Mouse (Mus musculus) granulocyte monocyte progenitor cell, adult 5-6 weeks (primary cell): ENCODE results near the gene Rabggtb. TPM values are rescaled to one million over a fixed set of nuclear protein-coding genes. Genes with fewer than 3 reads are reported as not detected.
"Not testable (repeated sequence)": the region's sequence is repeated elsewhere in the genome, so short reads cannot be mapped to it uniquely, and the experiment has no call there.

Source experiments
- ATAC-seq: replicated peaks from 2 replicates; pipeline ENCODE4 v1.8.0; 2016; ENCODE audit warnings: mild to moderate bottlenecking, moderate TSS enrichment, inconsistent platforms; ENCODE audit not compliant: poor library complexity, severe bottlenecking
- total RNA-seq, 2 experiments: library from RNA; stranded (forward) in 1 of 2; stranded (reverse) in 1 of 2; fragments of 200-712, 200-1000 nt in 1 of 2; fragments of >200 nt in 1 of 2; fragmentation: Nextera tagmentation in 1 of 2; gene quantifications; 2 replicates each; pipeline ENCODE4 v1.2.3; 2014 to 2017

Rabggtb gene
- total RNA-seq, 2 experiments from 2014 or later: 97.2 to 118 TPM

DNA sequence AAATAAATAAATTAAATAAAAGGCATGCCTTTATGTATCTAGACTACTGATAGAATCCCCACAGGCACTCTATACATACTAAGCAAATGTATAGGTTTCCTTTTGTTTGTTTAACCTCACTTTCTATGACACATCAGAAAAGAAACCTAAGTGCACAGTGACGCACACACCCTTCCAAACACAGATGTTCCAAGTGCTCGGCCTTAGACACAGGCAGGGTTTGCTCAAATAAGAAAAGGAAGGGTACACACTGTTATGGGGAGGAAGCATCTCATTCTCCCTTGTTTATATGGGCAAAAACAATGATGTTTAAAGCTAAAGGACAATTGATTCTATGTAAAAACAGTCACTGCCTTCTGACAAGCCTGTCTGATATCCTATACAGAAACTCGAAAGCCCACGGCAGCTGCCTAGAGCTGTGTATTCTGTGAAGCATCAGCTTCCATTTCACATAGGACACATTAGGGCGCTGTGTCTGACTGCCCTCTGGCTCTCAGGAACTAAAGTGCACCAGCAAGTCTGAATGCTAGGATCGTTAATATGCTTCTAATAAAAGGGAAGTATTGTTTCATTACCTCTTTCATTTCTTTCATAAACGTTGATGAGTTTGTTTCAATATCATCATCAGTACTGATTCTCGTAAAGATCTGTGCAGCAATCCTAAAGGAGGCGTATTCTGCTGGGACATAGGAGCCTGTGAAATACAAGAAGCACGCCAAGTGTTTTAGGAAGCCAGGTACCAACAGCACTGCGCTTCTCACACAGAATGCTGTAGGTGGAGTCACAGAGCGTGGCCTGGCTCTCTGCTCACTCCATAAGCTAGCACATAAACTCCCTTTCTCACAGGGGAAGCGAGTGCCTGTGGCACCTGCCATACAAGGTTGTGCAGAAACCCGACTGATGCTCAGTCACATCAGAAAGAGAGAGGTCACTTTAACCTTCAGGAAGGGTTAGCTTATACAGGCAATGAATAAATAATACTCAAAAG is 45.4 kb downstream of the Rabggtb start:
- ATAC-seq: peak; percentile 26; the same call in 1 of the 2 replicates

DNA sequence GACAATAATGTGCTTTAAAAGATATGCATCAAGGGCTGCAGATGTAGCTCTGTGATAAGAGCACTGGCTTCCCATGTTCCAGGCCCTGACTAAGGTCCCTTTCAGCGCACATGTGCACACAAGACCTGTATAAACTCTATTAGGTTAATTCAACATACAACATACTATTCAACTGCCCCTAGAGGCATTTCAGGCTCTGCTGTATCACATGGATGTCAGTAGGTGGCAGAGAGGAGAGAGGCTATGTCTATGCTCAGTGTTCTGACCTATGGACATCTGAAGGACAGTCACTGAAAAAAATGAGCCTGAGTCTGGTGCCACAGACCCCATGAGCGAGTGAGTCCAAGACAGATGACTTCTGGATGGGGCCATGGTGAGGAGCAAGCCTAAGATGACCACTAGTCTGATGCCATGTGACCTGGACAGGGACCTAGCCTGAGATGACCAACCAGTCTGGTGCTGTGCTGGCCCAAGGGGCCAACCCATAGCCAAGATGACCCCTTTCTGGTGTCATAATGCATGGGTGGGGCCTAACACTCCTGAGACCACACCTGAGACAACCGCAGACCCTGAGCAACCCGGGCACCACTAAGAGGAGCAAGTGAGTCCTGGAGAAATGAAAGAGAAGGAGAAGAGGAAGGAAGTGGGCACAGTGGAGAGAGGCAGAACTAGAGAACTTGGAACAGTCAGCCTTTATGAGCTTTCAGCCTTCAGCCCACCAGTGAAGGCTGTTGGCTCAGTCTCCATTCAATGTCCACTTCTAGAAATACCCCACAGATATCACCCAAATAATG is 48.0 kb downstream of the Rabggtb start:
- peak; percentile 71 for ATAC-seq

DNA sequence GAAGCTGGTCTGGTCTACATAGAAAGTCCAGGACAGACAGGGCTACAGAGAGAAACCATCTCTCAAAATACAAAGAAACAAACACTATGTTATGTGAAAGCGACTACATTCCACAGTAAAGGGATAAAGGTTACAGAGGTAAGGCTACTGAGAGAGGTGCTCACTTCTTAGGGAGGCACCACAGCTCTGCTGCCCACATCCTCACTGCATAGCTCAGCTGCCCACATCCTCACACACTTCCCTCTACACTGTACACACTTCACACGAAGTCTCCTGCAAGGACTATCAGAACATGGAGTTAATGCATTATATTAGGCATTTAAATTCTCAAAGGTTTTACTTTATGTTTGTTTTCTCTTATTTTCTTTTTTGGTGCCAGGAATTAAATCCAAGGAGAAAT is 49.0 kb downstream of the Rabggtb start:
- 0 out of 2 replicates have a peak, but pooled peaks have one; percentile 38 for ATAC-seq

DNA sequence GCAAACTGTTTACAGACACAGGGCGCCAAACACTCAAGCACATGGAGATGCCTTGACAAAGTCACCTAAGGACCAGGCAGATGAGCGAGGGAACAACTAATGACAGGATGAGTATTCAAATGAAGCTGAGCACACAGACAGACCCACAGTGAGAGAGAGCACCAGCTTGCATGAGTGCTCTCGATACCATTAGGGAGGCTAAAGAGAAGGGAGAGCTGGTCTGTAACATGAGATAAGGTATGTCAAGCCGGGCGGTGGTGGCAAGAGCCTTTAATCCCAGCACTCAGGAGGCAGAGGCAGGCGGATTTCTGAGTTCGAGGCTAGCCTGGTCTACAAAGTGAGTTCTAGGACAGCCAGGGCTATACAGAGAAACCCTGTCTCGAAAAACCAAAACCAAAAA is 52.4 kb downstream of the Rabggtb start:
- not testable (repeated sequence) for ATAC-seq

DNA sequence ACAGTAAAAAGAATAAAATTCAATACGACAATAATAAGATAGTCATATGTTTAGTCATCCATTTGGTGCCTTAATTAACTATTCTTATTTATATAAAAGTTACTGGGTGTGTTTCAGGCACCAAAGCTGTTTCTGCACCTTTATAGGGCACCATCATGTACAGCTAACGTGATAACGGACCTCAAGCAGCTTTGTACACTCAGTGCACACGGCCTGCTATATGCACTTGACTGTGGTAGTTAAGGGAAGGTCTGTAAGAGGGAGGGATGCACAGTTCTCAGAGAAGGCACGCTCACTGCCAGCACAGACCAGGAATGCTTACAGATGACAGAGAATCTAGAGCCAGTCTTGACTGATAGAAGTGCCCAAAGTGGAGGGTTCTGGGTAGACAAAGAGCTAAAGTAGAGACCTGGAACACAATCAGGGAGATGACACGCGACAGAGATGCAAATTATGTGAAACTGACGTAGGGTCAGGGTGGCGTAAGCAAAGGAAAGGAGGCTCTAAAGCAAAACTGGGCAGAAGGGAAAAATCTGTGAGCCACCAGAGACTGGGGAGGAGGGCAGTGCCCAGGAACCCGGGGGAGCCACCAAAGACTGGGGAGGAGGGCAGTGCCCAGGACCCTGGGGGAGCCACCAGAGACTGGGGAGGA is 54.3 kb downstream of the Rabggtb start:
- no peak for ATAC-seq

Other genes with a start within 250 kb of the Rabggtb start
- 2.6 and 4.2 TPM in 2 replicates for gene St6galnac3, start 187.8 kb downstream of the Rabggtb start, total RNA-seq (2014; fragmentation: Nextera tagmentation)
- 0.31 and 0.90 TPM in 2 replicates for gene St6galnac3, start 187.8 kb downstream of the Rabggtb start, total RNA-seq (2017)
- not detected in 2 replicates for gene Asb17, start 68.8 kb downstream of the Rabggtb start, total RNA-seq (2014; fragmentation: Nextera tagmentation)
- not detected in 2 replicates for gene Asb17, start 68.8 kb downstream of the Rabggtb start, total RNA-seq (2017)
- gene Msh4, start 6.9 kb downstream of the Rabggtb start, total RNA-seq (2014; fragmentation: Nextera tagmentation): not detected in 2 replicates
- not detected in 2 replicates for gene Msh4, start 6.9 kb downstream of the Rabggtb start, total RNA-seq (2017)
- 73.9 and 78.5 TPM in 2 replicates for gene Acadm, start 31.6 kb upstream of the Rabggtb start, total RNA-seq (2014; fragmentation: Nextera tagmentation)
- 185 and 291 TPM in 2 replicates for gene Acadm, start 31.6 kb upstream of the Rabggtb start, total RNA-seq (2017)
- not detected in 2 replicates for gene Slc44a5, start 60.4 kb upstream of the Rabggtb start, total RNA-seq (2014; fragmentation: Nextera tagmentation)
- not detected in 2 replicates for gene Slc44a5, start 60.4 kb upstream of the Rabggtb start, total RNA-seq (2017)